ENCODE assay signal across 17 mouse cellular contexts in the genomic region with DNA sequence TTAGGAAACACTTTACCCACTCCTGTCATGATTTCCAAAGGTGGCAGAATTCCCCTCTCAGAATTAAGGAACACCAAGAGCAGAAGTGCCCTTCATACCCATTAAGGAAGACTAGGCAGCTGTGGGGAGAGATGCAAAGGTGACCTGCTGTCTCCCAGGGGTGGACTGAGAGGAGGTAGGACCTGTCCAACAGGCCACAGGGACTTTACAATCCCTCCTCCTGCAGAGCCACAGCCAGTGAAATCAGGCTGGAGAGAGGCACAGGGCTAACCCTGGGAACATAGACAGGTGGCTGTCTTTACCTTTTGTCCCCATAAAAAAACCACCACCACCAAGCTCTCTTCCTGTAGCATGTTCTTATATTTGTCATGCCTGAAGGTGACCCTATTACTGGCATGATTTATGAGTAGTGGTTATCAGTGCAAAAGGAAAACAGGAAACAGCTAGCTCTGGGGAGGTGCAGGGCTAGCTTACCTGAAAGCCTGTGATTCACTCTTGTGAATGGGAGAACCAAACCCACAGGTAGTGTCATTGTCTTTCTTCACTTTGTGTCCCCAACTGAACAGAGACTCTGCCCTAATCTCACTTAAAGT. TPM values are rescaled to one million over a fixed set of nuclear protein-coding genes. Genes with fewer than 3 reads are reported as not detected.
DNase-seq lines count a peak whose midpoint lies in the region; ATAC-seq and TF ChIP-seq lines count a peak whose summit lies in the region.
"Had no signal": no experiment of that assay in that cellular context is flagged by ENCODE, and none has a peak within 500 bp of the region (broad histone marks: within the 10 kb centered on the region; RNA-seq: fewer than 3 reads in every experiment).

No protein-coding gene starts in this region.

- H3K9me3 ChIP-seq in kidney, embryonic 14.5 days (ENCODE audit: control insufficient read depth, low read length) = no peaks in the 10 kb centered on the region
- H3K9me3 ChIP-seq in intestine, postnatal 0 days (ENCODE audit: control insufficient read depth) = no peaks in the 10 kb centered on the region
- H3K9me3 ChIP-seq in stomach, postnatal 0 days (ENCODE audit: control insufficient read depth, low read length) = no peaks in the 10 kb centered on the region
- H3K9me3 ChIP-seq: forebrain, embryonic 13.5 days; limb, embryonic 13.5 days; midbrain, embryonic 10.5 days had no signal

- no peak overlapping the region for H3K4me2 ChIP-seq in kidney, embryonic 14.5 days (replicated peaks; ENCODE audit: low read depth, low read length)
- peak overlapping the region; percentile 68 for H3K4me2 ChIP-seq in intestine, postnatal 0 days (replicated peaks; ENCODE audit: low read depth)
- peak overlapping the region; percentile 44 for H3K4me2 ChIP-seq in stomach, postnatal 0 days (replicated peaks; ENCODE audit: low read depth)
- H3K4me2 ChIP-seq: forebrain, embryonic 13.5 days; limb, embryonic 13.5 days had no signal

- no peak for TF ChIP-seq CTCF in intestine, postnatal 0 days (IDR thresholded peaks at IDR 0.05; ENCODE audit: low read depth)
- TF ChIP-seq CTCF in stomach, postnatal 0 days (IDR thresholded peaks at IDR 0.05; ENCODE audit: low read depth) = no peak

- H3K27ac ChIP-seq in kidney, embryonic 14.5 days (ENCODE audit: low read depth, low read length) = no peak overlapping the region
- peak overlapping the region; percentile 95 for H3K27ac ChIP-seq in intestine, postnatal 0 days (ENCODE audit: low read depth, low read length)
- H3K27ac ChIP-seq in stomach, postnatal 0 days (replicated peaks) = peak overlapping the region; percentile 84
- H3K27ac ChIP-seq: forebrain, embryonic 13.5 days; left cerebral cortex, adult 2 months; limb, embryonic 13.5 days; midbrain, embryonic 10.5 days had no signal

- H3K9ac ChIP-seq in kidney, embryonic 14.5 days (ENCODE audit: low read depth, low read length) = no peak overlapping the region
- peak overlapping the region; percentile 53 for H3K9ac ChIP-seq in intestine, postnatal 0 days (ENCODE audit: low read depth, low read length)
- H3K9ac ChIP-seq in stomach, postnatal 0 days (ENCODE audit: low read length) = no peak overlapping the region
- H3K9ac ChIP-seq: forebrain, embryonic 13.5 days; limb, embryonic 13.5 days had no signal

- no peaks in the 10 kb centered on the region for H3K36me3 ChIP-seq in kidney, embryonic 14.5 days (ENCODE audit: control insufficient read depth, insufficient read depth, low read length)
- H3K36me3 ChIP-seq in intestine, postnatal 0 days (ENCODE audit: control insufficient read depth, insufficient read depth) = peaks cover 25% of the 10 kb centered on the region
- no peaks in the 10 kb centered on the region for H3K36me3 ChIP-seq in stomach, postnatal 0 days (ENCODE audit: control insufficient read depth, insufficient read depth, low read length)
- H3K36me3 ChIP-seq: limb, embryonic 13.5 days; midbrain, embryonic 10.5 days had no signal

- DNase-seq in kidney, adult 9 months = no peak
- peak; percentile 26 to 29 for DNase-seq in spleen, postnatal 36 days (ENCODE audit: low spot score in 2 of 2)
- no peak for DNase-seq in spleen, postnatal 14 days (ENCODE audit: low spot score in 2 of 2)
- DNase-seq in stomach, postnatal 0 days (ENCODE audit: low spot score) = peak; percentile 23
- no peak for DNase-seq in embryo, embryonic 10.5 days (ENCODE audit: low spot score)
- DNase-seq in lung, postnatal 4 days = no peak
- DNase-seq: adrenal gland, postnatal 25 days; cerebellum, adult 9-10 months; embryo, embryonic 11 days; thymus, postnatal 14 days had no signal

- peak; percentile 32; the same call in 1 of the 2 replicates for ATAC-seq in kidney, embryonic 14.5 days (ENCODE audit: low FRiP score, low TSS enrichment)
- ATAC-seq in intestine, postnatal 0 days = peak; percentile 76
- peak; percentile 75 for ATAC-seq in stomach, postnatal 0 days (ENCODE audit: low FRiP score, low TSS enrichment)
- ATAC-seq: CD4-positive, CD25-positive, alpha-beta regulatory T cell, adult 4 months; forebrain, embryonic 13.5 days had no signal

- no peaks in the 10 kb centered on the region for H3K27me3 ChIP-seq in kidney, embryonic 14.5 days (ENCODE audit: control insufficient read depth, insufficient read depth, low read length)
- no peaks in the 10 kb centered on the region for H3K27me3 ChIP-seq in intestine, postnatal 0 days (replicated peaks; ENCODE audit: control insufficient read depth, insufficient read depth, low read length)
- no peaks in the 10 kb centered on the region for H3K27me3 ChIP-seq in stomach, postnatal 0 days (ENCODE audit: control insufficient read depth, insufficient read depth, low read length)
- H3K27me3 ChIP-seq: forebrain, embryonic 13.5 days; limb, embryonic 13.5 days had no signal

- H3K4me1 ChIP-seq in kidney, embryonic 14.5 days (ENCODE audit: control insufficient read depth, insufficient read depth, low read length) = peaks cover 7% of the 10 kb centered on the region; the same call in 1 of the 2 replicates
- H3K4me1 ChIP-seq in intestine, postnatal 0 days (replicated peaks; ENCODE audit: control insufficient read depth, insufficient read depth, low read length) = peaks cover 8% of the 10 kb centered on the region
- H3K4me1 ChIP-seq in stomach, postnatal 0 days (replicated peaks; ENCODE audit: control insufficient read depth, insufficient read depth) = no peaks in the 10 kb centered on the region; the same call in 1 of the 2 replicates

- H3K4me3 ChIP-seq in kidney, embryonic 14.5 days (ENCODE audit: low read length) = no peak overlapping the region
- peak overlapping the region; percentile 44 for H3K4me3 ChIP-seq in intestine, postnatal 0 days (ENCODE audit: low read depth, low read length)
- H3K4me3 ChIP-seq in stomach, postnatal 0 days (ENCODE audit: low read depth, low read length) = no peak overlapping the region
- H3K4me3 ChIP-seq: forebrain, embryonic 13.5 days; left cerebral cortex, adult 2 months; limb, embryonic 13.5 days; midbrain, embryonic 10.5 days had no signal

- TF ChIP-seq EP300 in stomach, postnatal 0 days (optimal IDR thresholded peaks at IDR 0.05) = no peak

RNA-seq across cellular contexts. Expression of a gene that starts 1.4 kb away (rescaled TPM):
- 6.6 and 7.9 TPM in 2 replicates for polyA plus RNA-seq in kidney, embryonic 14.5 days (2014; fragmentation: Nextera tagmentation; extraction: Ambion mirVana)
- 598 and 670 TPM in 2 replicates for polyA plus RNA-seq in intestine, postnatal 0 days (2015; fragmentation: Nextera tagmentation; extraction: Ambion mirVana)
- 80.1 and 91.1 TPM in 2 replicates for polyA plus RNA-seq in stomach, postnatal 0 days (2015; fragmentation: Nextera tagmentation; extraction: Ambion mirVana)

RNA-seq across cellular contexts. Expression of a gene that starts 47.0 kb away (rescaled TPM):
- not detected in 2 replicates for polyA plus RNA-seq in kidney, embryonic 14.5 days (2014; fragmentation: Nextera tagmentation; extraction: Ambion mirVana)
- polyA plus RNA-seq in intestine, postnatal 0 days (2015; fragmentation: Nextera tagmentation; extraction: Ambion mirVana) = not detected in 2 replicates
- polyA plus RNA-seq in stomach, postnatal 0 days (2015; fragmentation: Nextera tagmentation; extraction: Ambion mirVana) = not detected in 2 replicates
- polyA plus RNA-seq: CD4-positive, CD25-positive, alpha-beta regulatory T cell, adult 4 months; forebrain, embryonic 13.5 days; limb, embryonic 13.5 days; midbrain, embryonic 10.5 days had no signal

RNA-seq across cellular contexts. Expression of a gene that starts 47.8 kb away (rescaled TPM):
- polyA plus RNA-seq in kidney, embryonic 14.5 days (2014; fragmentation: Nextera tagmentation; extraction: Ambion mirVana) = 14.1 and 19.0 TPM in 2 replicates
- polyA plus RNA-seq in intestine, postnatal 0 days (2015; fragmentation: Nextera tagmentation; extraction: Ambion mirVana) = 14.5 and 15.6 TPM in 2 replicates
- polyA plus RNA-seq in stomach, postnatal 0 days (2015; fragmentation: Nextera tagmentation; extraction: Ambion mirVana) = 14.4 and 17.0 TPM in 2 replicates

RNA-seq across cellular contexts. Expression of a gene that starts 48.4 kb away (rescaled TPM):
- polyA plus RNA-seq in kidney, embryonic 14.5 days (2014; fragmentation: Nextera tagmentation; extraction: Ambion mirVana) = not detected in 2 replicates
- polyA plus RNA-seq in intestine, postnatal 0 days (2015; fragmentation: Nextera tagmentation; extraction: Ambion mirVana) = 0.16 TPM in 1 of 2 replicates, not detected in the other
- 0.07 and 0.10 TPM in 2 replicates for polyA plus RNA-seq in stomach, postnatal 0 days (2015; fragmentation: Nextera tagmentation; extraction: Ambion mirVana)
- polyA plus RNA-seq: CD4-positive, CD25-positive, alpha-beta regulatory T cell, adult 4 months; forebrain, embryonic 13.5 days; limb, embryonic 13.5 days; midbrain, embryonic 10.5 days had no signal

Comparison
In these comparisons a context has a peak if more than half of its experiments do, and no peak if none do; other contexts are left out.
1. DNase-seq: peak in spleen, postnatal 36 days (2 of 2) and stomach, postnatal 0 days (single experiment); none in kidney, adult 9 months (single experiment), spleen, postnatal 14 days (0 of 2), embryo, embryonic 10.5 days (single experiment) and lung, postnatal 4 days (0 of 2).
2. Peak in every context shown above with its lines, with median percentiles within 50 percentile points of each other: ATAC-seq.